Mouse (Mus musculus) hindlimb bud, embryonic 11.5 days (tissue): ENCODE measurements around the gene Ssna1.

ENCODE experiments used
- DNase-seq: peaks from one replicate; pipeline ENCODE4 v3.0.0-alpha.2; 2012; ENCODE audit warnings: low read depth, low spot score; ENCODE audit errors: extremely low spot score

The Ssna1 gene

DNA sequence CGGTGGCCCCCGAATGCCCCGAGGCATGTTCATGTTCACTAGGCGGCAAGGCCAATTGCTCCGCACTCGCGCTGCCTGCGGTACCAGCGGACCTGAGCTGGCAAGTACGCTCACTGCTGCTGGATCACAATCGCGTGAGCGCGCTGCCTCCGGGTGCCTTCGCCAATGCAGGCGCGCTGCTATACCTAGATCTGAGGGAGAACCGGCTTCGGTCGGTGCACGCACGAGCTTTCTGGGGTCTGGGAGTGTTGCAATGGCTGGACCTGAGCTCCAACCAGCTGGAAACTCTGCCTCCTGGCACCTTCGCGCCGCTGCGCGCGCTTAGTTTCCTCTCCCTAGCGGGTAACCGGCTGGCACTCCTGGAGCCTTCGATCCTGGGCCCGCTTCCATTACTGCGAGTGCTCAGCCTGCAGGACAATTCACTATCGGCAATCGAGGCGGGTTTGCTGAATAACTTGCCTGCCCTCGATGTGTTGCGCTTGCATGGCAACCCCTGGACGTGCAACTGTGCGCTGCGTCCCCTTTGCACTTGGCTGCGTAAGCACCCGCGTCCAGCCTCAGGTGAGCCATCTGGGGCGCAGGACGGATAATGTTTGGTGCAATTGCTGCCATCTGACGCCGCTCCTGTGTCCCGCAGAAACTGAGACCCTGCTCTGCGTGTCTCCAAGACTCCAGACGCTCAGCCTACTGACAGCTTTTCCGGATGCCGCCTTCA, 18.0 kb upstream of the Ssna1 start:
- no peak for DNase-seq

DNA sequence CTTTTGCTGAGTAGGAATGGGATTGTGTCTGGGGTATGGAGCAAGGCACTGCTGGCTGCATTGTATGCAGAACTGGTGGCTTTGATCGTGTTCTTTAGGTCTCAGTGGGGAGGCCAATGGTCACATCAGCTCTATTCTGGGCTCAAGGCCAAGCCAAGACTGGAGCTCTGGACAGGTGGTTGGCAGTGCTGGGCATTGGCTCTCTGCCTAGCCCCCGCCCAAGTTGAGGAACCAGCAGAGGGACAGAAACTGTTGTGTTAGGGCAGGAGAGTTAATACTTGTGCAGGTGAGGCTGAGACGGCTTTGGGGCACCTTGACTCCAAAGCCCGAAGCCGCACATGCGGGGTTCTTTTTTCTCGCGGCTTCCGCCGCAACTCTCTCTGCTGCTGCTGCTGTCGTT, 17.4 kb upstream of the Ssna1 start, which contains the start of gene Lrrc26:
TSS of gene Lrrc26 (plus strand) at position 265 of the 400 bp plus-strand sequence.
- DNase-seq = no peak

DNA sequence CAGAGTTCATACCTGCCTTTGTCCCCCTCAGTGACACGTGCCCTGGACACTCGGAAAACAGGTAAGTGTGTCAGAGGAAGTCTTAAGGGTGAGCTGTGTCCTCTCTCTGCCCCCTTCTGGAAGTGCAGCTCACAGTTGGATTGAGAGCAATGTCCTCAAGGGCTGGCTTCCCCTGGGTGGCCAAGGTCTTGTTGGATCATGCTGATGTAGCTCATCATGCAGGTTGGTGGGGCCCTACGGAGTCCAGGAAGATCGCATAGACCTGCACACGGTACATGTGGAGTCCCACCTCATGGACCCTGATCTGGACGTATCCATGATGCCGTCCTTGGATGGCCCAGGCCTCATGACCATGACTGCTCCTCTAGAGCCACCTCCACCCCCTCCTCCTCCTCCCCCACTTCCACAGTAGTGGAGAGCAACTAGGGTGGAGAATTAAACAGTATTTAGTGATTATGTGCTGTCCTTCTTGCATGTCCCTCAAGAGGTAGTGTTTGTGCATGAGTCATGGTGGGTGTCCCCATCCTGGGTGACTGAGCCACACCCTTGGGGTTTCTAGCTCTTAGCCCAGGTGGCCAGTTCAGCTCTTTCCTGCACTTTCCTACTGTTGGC, 16.6 kb upstream of the Ssna1 start:
- no peak for DNase-seq

DNA sequence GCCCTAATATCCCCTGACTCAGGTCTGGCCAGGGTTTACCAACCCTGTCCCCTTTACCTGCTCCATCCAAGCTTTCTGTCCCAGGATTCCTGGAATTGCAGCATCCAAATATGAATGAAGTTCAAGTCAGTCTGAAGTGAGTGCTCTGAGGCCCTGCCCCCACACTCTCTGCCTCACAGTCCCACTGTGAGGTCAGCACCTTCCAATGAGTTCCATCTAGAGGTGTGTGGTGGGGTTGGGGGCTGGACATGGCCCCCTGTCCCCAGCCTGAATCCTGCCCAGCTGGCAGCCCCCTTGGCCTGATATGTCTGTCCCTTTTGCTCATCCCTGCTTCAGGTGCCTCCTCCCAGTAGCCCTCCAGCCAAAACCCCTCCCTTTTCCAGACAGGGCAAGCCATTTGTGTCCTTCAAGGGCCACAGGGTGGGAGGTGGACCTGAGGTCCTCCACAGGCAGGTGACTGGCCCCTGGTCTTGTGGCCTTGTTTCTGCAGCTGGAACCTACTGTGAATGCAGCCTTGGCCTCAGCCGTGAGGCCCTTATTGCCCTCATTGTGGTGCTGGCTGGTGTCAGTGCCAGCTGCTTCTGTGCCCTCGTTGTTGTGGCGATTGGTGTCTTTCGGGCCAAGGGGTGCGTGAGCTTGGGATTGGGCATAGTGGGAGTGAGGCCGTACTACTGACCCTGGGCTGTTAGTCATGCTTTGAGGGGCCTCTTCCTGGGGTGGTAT, 15.8 kb upstream of the Ssna1 start, which contains the start of gene Tmem210:
TSS of gene Tmem210 (plus strand) at position 219 of the 723 bp plus-strand sequence.
- no peak for DNase-seq

DNA sequence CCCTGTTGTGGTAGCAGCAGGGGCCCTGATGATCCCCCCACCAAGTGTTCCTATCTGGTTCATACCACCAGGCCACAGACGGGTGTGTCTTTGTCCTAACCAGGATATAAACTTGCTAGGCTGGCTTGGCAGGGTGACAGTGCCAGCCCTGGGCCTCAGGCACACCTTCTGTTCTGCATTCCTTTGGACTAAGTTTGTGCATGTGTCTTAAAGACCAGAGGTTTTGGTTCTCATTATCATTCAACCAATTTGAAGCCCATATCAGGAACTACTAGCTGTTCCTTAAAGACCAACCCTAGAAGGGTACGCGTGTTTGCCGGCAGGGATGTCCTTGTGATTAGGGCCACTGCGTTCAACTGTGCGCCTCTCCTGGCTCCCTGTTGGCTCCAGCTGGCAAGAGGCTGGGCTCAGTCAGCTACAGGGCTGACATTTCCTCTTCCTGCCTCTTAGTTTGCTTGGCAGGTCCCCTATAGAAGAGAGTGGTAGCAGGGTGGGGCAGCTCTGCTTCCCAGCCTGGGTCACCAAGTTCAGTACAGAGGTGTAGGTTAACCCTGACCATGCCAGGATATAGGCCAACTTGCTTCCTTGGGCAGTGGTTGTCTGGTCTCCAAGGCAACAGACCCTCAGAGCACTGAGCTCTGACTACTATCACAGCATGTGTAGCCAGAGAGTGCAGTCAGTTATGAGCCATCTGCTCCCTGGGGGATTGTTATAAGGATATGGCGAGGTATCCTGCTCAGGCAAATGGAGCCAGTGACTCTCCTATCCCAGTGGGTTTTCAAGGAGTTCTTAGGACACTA, 14.8 kb upstream of the Ssna1 start:
- no peak for DNase-seq

DNA sequence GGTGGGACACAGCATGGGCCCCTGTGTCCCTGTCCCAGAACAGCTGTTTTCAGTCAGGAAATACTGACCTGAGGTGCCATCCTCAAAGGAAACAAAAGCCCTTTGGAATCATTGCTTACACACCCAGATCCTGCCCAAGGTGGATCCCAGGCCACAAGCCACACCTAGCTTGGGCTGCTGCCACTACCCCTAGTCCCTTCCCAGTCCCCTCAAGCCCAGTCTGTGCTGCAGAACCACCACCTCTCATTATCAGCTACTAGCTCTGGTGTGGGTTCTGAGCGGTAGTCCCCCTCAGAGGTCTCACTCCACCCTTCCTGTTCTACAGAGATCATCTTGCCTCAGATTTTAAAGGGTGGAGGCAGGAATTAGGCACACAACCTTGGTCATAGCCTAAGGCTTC, 14.1 kb upstream of the Ssna1 start:
- no peak for DNase-seq

DNA sequence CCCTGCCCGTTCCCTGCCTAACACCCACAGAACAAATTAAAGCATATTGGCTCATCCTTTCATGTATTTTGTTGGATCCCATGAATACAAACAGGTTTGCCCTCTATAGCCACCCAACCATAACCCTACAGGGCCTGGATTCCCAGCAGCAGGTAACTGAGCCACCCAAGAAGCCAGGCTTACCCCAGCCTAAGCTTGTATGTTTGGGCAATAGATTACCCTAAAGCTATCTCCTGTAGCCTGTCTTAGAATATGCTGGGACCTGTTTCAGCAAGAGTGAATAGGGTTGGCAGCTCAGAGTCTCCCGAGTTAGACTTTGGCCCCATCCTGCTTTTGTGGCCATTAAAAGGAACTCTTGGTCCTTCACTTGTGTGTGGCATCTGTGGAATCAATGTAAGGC, 13.3 kb upstream of the Ssna1 start:
- no peak for DNase-seq

DNA sequence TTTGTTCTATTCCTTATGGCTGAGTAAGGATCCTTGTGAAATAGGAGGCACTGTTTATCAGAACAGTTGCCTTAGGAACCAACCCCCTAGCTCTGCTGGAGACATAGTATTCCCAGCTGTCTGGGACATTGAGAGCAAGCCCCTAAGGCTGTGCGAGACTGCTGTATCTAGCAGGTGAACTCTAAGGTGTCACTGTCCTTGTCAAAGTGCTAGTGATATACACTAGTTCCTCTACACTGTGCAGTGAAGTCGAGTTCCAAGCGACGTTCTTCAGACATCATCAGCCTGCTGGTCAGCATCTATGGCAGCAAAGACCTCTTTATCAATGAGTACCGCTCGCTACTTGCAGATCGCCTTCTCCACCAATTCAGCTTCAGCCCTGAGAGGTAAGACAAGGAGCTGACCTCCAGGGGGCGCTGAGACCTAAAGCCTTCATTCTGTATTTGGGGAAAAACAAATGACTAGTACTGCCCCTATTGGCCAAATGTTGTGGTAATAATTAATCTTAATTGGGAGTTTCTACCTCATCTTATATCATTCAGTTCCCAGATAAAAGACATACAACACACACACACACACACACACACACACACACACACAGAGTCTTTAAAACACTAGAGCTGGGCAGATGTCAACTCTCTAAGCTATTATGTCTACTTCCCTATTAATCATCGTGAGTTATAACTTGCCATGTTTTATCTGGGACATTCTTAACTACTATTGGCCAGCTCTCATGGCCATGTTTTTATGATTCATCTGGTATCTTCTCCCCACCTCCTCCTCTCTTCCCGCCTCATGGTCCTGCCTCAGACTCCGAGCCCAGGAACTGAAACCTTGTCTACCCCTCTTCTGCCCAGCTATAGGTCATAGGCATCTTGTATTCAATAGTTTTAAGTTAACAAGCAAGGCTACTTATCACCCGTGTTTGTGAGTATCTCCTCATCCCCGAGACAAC, 7.0 kb upstream of the Ssna1 start:
- no peak for DNase-seq

DNA sequence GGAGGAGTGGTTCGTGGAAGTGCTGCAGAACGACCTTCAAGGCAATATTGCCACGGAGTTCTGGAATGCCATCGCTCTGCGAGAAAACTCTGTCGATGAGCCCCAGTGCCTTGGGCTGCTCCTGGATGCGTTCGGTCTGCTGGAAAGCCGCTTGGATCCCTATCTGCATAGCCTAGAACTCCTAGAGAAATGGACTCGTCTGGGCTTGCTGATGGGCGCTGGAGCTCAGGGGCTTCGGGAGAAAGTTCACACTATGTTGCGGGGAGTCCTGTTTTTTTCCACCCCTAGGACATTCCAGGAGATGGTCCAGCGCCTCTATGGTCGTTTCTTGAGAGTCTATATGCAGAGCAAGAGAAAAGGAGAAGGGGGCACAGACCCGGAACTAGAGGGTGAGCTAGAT, 772 bp upstream of the Ssna1 start:
- no peak for DNase-seq

DNA sequence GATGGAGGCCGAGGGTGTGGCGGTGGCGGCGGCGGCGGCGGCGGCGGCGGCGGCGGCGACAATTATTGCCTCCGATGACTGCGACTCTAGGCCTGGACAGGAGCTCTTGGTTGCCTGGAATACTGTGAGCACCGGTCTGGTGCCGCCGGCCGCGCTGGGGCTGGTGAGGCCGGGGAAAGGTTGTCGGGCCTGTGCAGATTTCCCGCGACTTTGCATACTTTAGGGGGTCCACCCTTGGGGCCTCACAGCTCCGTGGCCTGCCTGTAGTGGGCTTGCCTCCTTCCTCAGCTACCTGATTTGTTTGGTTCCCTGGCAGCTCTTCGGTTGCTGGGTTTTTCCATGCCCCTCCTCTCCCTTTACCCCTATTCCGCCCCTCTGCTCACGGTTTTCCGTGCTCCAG, 277 bp upstream of the Ssna1 start:
- DNase-seq = no peak

DNA sequence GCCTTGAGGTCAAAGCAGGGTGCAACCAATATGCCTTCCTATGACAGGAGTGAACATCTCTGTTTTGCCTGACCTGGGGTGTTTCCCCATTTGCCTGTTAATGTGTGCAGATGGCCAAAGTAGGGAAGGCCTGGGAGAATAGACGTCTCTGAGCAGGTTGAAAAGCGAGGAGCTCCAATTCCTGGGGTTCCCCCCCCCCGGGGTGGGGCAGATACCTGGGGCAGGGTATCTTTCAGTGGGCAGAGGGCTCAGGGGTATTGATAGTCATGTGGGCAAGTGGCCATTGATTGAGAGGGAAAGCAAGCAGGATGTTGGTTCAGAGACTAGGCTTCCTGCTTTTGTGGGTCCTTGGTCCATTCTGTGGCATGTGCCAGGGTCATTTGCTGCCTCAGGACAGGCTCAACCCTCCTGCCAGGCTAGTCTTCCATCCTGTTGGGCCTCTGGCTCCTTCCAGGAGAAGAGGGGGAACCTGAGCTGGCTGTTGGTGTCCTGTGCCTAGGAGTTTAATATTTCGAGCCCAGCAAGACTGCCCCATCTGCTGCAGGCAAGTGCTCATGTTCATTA, 4.4 kb downstream of the Ssna1 start:
- no peak for DNase-seq

DNA sequence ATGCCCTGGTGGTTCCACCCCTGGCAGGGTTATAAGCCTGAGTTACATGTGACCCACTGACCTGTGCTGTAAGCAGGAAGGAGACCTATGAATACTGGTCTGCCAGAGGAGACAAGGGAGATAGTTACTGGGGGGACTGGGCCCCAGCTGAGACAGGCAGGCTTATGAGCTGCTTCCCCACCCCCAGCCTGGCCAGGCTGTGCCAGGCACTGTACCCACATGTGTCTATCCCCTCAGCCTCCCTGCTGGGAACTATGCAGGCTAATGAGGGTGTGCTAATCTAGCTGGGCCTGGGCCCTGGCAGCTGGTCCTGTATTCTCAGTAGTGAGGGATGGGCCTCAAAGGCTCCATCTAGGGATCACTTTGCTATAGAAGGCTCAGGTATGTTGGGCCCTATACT, 5.0 kb downstream of the Ssna1 start:
- DNase-seq = no peak

DNA sequence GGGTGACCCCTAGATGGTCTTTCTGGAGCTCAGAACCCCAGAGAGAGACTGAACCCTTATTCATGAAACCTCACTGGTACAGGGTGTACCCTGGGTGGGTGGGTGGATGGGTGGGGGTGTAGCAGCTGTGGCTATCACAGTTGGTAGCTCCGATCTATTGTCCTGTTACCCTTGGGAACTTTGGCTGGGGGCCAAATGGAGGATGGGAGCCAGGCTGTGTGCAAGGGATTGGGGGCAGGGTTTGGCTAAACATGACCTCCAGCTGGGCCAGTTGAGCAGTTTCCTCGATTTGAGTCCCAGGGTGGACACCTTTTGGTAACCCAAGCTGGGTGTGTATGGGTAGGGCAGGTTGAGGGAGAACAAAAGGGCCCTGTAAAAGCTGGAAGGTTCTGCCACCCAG, 5.5 kb downstream of the Ssna1 start:
- DNase-seq = no peak

DNA sequence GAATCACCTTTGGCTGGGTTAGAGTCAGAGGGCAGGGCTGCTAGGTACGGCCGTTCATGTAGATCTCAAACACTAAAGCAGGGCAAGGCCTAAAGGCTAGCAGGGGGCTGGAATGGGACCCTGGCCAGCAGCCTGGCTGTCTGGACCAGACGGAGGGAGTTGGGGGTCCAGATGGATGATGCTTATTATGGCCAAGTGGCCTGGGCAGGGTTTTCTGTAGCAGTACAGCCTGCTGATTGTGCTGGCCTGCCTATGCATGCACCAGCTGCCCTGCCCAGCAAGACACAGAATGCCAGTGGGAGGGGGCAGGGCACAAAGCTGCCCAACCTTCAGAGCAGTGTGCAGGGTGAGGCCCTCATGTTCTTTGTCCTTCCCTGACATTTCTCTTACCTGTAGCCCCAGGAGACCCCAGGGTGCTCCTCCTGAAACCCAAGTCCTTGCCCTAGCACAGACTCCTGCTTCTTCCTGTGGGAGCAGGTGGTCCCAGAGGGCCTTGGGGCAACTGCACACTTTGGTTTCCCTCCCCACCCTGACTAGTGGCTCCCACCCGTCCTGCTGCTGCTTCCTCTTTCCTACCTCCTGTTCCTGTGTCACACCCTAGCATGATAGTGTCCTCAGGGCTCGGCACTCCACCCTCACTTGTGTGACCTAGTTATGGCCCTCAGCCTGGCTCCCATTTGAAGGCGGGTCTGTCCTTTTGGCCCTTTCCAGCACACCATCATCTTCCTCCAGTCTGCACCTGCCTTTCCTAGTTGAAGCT, 6.2 kb downstream of the Ssna1 start:
- DNase-seq = no peak

DNA sequence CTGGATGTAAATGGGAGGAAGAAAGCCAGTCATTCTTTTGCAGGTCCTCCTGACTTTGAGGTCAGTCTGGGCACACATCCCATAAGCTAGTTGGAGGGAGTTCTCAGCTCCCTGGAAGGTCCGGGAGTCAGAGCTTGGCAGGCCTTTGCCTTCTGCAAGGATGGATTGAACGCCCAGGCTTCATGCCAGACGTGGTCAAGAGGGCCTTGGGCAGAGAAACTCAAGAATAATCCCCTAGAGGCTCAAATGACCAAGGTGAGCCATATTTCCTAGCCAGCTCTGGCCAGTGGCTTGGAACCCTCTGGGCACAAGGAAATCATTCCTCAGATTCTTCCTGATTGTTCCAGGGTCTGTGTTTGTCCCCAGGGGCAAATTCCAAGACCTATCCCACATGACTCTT, 7.4 kb downstream of the Ssna1 start:
- no peak for DNase-seq

DNA sequence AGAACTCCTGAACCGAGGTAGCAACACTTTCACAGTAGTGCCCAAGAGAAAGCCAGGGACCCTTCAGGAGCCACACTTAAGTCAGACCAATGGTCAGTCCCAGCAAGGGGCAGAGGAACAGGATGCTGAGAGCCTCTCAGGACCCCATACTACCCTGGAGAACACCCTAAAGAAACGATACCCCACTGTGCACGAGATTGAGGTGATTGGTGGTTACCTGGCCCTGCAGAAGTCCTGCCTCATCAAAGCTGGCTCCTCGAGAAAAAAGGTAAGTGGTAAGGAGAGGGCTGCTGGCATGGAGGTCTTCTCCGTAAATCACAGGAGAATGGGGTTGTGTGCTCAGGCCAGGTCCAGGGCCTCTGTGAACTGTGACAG, 8.0 kb downstream of the Ssna1 start:
- DNase-seq = no peak

DNA sequence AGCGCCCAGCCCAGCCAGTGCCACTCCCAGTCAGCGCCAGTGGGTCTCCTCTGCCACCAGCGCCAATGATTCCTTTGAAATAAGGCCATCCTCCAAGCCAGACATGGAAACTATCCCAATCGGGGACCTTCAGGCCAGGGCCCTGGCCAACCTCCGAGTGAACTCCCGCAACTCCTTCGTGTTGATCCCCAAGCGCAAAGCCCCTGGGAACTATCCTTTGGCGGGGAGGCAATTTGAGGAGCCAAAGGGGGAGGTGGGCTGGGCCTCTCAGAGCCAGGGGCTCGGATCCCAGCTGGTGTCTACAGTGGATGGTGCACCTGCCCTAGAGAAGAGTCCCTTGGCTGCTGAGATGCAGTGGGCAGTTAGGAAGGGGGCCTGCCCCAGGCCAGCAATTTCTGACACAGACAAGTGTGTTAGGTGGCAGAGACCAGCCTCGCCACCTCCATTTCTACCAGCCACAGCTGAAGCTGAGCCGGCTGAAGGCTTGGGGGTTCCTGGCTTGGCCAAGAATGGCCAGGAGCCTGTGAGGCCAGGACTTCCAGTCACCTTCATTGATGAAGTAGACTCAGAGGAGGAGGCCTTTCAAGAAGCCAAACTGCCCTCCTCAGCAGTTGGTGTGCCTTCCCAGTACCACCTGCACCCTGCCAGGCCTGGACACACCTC, 8.5 kb downstream of the Ssna1 start:
- DNase-seq = no peak

DNA sequence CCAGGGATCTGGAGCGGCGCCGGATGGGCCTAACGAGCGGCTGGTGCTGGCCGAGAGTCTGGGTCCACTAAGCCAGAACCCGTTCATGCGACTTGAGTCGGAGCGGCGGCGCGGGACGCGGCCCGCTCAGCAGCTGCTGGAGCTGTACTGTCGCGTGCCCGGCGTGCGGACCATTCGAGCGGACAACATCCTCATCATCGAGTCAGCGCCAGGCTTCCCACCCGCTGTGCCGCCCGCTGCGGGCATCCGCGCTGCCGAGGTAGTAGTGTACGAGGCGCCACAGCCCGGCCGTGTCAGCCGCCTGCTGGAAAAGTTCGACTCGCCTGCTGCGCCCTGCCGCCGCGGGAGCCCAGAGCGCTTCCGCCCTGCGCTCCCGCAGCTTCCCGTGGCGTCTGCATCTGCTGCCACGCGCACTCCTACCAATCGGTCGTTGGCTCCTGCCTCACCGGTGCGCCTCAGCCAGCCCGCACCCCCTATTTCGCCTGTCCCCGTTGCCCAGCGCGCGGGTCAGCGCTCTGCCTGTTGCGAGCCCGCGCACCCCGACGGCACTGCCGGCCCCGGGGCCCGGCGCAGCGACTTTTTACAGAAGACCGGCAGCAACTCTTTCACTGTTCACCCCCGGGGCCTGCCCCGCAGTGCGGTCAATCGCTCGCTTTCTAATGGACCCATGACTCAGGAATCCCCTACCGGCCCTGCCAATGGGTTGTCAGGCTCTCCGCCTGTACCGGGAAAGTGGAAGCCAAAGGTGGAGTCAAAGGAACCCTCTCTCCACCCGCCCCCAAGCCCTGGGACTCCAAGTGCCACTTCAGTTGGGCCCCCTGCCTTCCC, 9.2 kb downstream of the Ssna1 start:
- no peak for DNase-seq
